Mouse (Mus musculus) heart, postnatal 36 days (tissue): ENCODE data around the gene Pygo1. TPM values are rescaled to one million over a fixed set of nuclear protein-coding genes. Genes with fewer than 3 reads are reported as not detected.

Experiments
- DNase-seq, 2 experiments: peaks; one replicate each; pipeline ENCODE4 v3.0.0; 2021 to 2022
- intact Hi-C: fragments of 180-260 bp; cut with DNase I; formaldehyde crosslinking; loops from one replicate; pipeline ENCODE4 v1.15.1; 2025
- total RNA-seq, 2 experiments: library from RNA; stranded (reverse); gene quantifications; 2 replicates each; pipeline ENCODE4 v1.2.3; 2021

Gene Pygo1
- total RNA-seq, 2 experiments from 2014 or later, result 11.9 to 12.5 TPM

DNA sequence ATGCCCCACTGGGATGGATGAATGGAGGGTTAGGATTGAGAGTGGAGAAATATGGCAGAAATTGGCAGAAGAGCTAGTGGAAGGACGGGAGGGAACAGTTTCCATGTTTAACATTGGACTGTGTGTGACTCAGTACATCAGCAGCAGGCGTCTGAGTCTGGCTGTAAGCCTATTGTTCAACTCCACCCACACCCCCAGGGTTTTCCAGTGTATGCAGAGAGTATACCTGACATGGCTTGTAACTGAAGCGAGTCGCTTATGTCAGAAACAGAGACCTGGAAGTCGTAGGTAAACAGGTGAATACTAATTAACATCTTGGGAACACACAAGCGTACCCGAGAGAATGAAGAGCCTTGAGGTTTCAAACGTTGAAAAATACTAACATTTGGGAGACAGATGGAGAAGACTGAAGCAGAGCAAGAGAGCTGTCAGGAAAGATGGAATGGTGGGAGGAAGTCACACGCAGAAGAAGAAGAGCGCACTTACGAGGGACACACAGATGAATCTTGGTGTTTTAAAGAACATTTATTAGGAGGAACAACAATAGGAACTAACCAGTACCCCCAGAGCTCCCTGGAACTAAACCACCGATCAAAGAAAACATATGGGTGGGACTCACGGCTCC lies 5.8 kb downstream of the Pygo1 start:
- intact Hi-C loops, result no loop called here
- DNase-seq, result no peak

DNA sequence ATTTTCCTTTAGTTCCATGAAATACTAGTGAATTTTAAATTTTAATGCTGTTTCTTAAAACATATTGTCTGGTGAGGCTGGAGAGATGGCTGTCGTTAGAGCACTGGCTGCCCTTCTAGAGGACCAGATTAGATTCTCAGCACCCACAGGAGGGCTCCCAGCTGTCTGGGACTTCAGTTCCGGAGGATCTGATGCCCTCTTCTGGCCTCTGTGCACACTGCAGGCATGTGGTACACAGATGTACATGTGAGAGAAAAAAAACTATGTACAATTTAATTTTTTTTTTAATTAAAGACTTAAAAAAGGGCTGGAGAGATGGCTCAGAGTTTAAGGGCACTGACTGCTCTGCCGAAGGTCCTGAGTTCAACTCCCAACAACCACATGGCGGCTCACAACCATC lies 9.9 kb downstream of the Pygo1 start:
- intact Hi-C loops, result no loop called here
- no peak for DNase-seq

DNA sequence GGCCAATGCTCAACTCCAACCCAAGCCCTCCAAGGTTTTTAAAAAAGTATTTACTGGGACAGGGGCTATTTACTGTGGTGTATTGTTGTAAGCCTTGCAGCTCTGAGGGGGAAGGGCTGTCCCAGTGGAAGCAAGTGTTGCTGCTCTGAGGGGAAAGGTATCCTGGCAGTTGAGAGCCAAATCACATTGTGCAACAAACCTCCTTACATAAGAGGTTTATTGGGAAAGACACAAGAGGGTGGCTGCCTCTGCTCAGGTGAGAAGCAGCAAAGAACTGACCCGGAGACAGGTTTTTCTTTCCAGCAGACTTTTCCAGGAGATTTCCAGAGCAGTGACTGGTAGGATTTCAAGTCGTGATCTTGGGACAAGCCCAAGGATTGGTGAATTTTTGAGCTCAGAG lies 10.9 kb downstream of the Pygo1 start:
- intact Hi-C loops, result no loop called here
- no peak for DNase-seq

DNA sequence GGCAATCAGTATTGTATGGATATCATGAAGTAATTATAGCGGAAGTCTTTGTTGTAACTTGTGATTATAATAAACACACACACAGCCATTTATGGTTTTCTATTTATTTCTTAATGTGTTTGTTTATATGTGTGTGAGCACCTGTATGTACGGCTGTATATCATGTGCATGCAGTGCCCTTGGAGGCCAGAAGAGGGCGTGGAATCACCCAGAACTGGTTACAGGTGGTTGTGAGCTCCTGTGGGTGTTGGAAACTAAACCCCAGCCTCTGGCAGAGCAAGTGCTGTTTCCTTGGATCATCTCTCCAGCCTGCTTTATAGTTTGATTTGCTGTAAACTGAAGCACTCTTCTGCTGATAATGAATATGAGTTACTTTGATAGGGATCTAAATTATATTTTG lies 18.0 kb downstream of the Pygo1 start:
- DNase-seq, result no peak
- intact Hi-C loops, result no loop called here

DNA sequence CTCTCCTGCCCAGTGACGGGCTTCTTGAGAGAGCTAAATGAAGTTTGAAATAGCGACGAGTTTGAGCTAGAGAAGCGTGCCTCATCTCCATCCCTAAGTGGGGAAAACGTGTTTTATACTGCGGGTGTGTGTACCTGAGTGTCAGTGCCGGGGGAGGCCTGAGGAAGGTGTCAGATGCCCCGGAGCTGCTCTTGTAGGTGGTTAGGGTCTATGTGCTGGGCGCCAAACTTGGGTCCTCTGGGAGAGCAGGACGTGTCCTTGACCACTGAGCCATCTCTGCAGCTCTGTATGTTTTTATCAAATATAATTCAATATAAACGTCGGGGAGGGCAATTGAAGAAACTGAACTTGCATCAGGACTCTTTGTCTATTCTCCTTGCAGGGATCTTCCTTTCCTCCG lies 18.8 kb downstream of the Pygo1 start:
- DNase-seq, result no peak
- intact Hi-C loops, result no loop called here

DNA sequence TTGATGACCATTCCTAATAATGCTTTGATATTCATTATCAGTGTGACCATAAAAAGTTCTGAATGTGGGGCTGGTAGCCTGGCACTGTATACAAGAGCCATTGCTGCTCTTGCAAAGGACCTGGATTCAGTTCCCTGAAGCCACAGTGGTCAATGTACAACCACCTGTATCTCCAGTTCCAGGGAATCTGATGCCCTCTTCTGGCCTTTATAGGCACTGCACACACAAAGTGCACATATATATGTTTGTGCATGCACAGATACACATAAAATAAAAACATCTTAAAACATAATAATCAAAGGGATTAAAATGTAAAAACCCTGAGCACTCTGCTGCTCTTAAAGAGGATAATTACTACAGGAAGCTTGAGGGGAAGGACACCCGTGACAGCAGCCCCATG lies 21.6 kb downstream of the Pygo1 start:
- DNase-seq, result no peak
- intact Hi-C loops, result no loop called here

DNA sequence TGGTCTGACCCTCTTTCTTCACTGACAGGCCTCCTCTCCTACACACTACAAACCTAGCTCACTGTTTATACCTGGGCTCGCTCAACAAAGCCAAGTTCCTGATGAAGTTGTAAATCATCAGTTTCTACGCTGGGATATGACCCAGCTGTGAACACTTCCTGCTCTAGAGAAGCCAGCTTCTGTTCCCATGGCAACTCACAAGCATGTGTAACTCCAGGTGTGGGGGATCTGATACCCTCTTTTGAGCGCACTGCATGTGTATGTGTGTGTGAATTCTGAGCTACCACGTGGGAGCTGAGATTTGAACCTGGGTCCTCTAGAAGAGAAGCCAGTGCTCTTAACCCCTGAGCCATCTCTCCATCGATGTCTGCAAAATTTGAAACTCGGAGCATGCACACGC lies 24.1 kb downstream of the Pygo1 start:
- DNase-seq, result no peak
- intact Hi-C loops, result no loop called here

DNA sequence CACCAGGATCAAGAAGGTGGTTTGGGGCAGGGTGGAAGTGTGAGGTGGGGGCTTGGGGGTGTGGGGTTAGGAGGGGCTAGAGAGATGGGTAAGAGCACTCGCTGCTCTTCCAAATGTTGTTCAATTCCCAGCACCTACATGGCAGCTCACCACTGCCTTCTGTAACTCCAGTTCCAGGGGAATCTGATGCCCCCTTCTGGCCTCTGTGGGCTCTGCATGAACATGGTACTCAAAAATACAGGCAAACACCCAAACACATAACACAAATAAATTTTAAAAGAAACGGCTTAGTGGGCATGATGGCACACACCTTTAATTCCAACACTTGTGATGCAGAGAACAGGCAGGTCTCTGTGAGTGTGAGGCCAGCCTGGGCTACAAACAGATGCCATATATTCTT lies 29.3 kb downstream of the Pygo1 start:
- intact Hi-C loops, result no loop called here
- no peak for DNase-seq

DNA sequence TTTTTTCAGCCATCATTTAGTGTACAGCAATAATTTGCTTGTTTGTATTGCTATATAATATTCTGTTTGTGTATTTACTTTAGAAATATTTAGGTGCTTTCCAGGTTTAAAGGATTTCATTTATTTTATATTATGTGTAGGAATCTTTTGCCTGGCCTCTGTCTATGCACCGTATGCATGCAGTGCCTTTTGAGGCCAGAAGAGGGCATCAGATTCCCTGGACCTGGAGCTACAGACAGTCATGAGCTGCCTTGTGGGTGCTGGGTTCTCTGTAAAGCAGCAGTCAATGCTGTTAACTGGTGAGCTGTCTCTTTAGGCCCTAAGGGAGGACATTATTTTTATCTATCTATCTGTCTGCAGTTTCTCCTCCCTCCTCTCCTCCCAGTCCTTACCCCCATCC lies 30.1 kb downstream of the Pygo1 start:
- peak; percentile 29 to 51 for DNase-seq

DNA sequence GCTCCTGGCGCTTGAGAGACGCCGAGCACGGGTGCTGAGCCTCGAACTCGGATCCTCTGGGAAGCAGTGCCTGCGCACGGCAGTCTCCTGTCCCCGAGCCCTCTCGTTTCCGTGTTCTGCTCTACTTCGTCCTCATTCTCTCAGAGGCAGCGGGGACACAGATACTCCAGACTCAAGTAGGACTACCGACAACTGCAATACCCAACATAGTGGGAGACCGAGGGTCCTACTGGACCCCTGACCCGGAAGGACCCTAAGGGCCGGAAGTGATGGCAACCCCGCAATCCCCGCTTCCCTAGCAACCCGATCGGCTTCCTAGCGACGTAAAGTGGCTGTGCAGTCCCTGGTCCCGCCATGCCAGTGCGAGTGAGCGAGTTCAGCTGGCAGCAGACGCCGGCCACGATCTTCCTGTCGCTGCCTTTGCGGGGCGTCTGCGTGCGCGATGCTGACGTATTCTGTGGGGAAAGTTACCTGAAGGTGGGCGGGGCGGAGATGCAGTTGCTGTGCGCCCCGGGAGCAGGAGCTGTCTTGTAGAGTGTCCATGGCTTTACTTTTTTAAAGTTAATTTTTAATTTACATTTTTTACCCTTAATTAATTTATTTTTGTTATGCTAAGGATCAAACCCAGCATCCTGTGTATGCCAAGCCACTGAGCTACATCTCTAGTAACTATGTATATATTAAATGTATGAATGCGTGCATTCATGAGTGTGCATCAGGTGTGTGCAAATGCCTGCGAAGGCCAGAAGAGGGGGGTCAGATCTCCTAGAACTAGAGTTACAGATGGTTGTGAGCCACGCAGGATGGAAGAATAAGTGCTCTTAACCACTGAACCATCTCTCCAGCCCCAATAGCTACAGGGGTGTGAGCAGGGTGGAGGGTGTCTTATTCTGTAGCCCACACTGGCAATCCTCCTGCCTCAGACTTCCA lies 33.3 kb downstream of the Pygo1 start, which contains the start of the genes Dyx1c1 and Gm44503:
Dyx1c1 (plus strand) TSS at position 265 of the 930 bp plus-strand sequence.
Gm44503 (plus strand) TSS at position 332 of the 930 bp plus-strand sequence.
- intact Hi-C loops, result no loop called here
- DNase-seq, result peak; percentile 64 to 66

More for the DNA sequence above, 30.1 kb downstream of the Pygo1 start:
- intact Hi-C loops, result no loop called here

DNA sequence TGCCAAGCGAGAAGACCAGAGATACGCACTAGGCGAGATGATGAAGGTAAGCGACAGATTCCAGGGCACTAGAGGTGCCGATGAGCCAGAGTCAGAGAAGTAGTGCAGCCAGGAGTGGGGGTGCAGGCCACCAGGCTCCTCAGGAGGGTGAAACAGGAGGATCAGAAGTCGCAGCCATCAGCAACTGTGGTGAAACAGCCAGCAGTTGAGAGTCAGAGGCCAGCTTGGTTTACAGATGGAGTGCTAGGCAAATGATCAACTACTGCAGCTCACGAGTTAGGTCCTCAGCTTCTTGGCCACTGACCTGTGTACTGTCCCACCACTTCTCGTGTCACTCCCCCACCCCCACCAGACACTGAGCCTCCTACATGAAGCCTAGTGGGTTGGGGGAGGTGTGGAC lies 35.9 kb downstream of the Pygo1 start:
- DNase-seq, result no peak
- intact Hi-C loops, result no loop called here

DNA sequence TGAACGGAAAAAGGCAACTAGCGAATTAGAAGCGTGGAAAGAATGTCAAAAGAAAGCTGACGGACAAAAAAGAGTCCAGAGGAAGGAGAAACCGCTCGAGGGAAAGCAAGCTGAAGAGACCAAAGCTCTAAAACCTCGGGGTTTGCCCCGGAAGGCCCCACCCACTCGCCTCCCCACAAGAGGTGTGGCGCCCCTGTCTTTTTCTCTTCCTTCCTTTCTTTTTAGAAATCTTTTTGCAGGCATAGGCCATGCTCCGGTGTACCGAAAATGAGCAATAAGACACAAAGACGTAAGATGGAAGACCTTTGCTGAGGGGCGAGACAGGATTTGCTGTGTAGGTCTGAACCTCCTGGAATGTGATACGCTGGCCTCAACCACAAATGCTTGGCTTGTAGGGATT lies 36.5 kb downstream of the Pygo1 start:
- DNase-seq, result no peak
- intact Hi-C loops, result no loop called here

DNA sequence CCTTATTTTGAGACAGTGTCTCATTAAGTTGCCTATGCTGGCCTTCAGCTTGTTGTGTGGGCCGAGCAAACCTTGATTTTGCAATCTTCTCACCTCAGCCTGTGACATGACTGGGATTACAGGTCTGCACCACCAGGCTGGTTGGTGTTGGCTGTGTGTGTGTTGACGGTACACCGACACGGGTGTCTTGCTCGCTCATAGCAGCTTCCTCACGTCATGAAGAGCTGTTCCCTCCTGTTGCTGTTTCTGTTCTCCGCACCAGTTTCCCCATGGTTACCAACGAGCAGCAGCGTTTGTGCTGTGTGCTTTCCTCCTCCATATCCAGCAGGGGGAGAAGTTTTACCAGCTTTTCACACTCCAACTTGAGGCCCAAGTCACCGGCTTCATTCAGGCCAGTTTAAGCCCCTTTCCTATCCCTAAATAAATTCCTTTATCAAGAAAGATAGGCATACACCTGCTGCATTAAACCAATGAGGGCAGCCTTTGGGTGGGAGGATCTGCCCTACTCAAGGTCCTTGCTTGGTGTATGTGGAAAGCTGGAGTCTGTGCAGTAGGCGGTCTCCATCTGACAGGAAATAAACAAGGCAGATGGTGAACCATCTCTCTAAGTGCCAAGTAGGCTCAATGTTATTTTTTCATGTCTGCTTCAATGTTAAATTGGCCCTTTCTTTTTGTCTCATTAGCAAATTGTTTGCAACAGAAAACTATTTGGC lies 43.1 kb downstream of the Pygo1 start:
- intact Hi-C loops, result loop anchor here (2.0 kb wide), 2 partner anchors 76 to 122 kb away; partner anchors contain the start of gene Rab27a
- DNase-seq, result peak; percentile 12 to 19

DNA sequence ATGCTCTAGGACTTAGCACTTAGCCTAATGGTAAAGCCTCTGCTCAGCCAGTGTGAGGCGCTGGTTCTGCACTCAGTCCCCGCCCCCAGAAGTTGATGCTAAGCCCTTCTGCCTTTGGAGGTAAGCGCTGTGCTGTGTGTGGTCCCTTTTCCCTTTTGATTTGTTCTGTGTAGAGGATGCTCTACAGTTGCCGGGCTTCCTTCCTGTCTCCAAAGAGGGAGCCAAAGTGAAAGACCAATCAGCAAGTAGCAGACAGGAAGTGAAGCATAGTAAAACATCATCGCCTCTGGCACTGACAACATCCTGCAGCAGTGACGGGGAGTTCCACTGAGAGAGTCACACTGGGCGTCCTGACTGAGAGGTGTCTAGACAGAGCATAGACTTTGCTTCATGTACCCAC lies 44.4 kb downstream of the Pygo1 start:
- DNase-seq, result no peak
- intact Hi-C loops, result loop anchor here (2.0 kb wide), 2 partner anchors 75 to 121 kb away; partner anchors contain the start of gene Rab27a

DNA sequence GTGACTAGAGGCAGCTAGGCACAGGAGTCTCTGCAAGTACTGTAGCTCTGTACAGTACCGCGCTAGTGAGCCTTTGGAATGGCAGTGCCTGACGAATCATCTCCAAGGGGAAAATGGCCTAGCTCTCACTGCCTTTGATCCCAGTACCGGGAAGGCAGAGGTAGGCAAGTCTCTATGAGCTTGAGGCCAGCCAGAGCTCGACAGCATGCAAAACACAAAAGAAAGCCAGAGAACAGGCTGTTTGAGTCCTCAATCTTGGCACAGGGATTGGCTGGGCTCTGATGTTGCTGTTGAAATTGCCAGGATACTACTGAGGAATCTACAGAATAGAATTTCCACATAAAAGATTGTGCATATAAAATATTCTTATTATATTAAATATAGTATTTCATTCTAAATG lies 47.0 kb downstream of the Pygo1 start:
- intact Hi-C loops, result no loop called here
- no peak for DNase-seq

DNA sequence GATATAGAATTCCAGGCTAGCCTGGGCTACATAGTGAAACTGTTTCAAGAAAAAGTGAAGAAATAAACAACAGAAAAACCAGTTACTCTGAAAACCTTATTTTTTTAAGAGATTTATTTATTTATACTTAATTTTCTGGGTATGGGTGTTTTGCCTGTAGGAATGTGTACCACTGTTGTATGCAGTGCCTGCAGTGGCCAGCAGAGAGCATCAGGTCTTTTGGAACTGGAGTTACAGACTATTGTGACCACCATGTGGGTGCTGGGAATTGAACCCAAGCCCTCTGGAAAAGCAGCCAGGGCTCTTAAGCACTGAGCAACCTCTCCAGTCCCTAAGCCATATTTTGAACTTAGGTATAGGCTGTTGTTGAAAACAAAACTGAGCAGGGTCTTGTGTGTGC lies 47.5 kb downstream of the Pygo1 start:
- intact Hi-C loops, result no loop called here

DNA sequence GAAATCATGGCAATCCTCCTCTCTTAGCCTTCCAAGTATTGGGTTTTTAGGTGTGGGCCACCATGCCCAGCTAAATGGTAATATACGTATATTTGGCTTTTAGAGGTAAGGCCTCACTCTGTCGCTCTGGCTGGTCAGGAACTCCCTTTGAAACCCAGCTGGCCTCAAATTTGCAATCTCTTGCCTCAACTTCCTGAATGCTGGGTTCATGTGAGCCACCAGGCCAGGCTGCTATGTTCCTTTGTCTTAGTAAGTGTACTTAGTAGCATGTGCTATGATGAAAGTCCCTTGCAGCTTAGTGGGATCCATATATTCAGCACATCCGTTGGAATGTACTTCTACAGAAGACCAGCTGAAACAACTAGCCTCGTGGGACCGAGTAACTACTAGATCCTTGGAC lies 49.3 kb downstream of the Pygo1 start:
- intact Hi-C loops, result loop anchor here (1.0 kb wide), 1 partner anchor 10 kb away; no protein-coding TSS in a partner anchor
- DNase-seq, result no peak

More for the DNA sequence above, 47.5 kb downstream of the Pygo1 start:
- DNase-seq, result no peak

DNA sequence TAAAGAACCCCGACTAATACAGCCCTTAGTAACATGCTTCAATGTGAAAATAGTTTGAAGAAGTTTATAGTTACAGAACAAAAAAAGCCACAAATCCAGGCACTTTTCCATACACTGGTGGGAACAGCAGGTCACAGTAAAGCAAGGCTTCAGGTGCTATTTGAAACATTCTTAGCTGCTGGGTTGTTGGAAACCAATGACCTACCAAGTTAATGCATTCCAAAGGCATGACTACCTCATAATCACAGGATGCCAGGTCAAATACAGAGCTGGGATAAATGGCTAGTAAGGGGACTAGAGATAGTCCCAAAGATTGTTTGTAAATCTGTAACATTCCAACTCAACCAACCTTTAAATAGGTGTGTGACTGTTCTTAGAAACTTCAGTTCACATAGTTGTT lies 49.8 kb downstream of the Pygo1 start:
- DNase-seq, result no peak
- intact Hi-C loops, result loop anchor here (1.0 kb wide), 1 partner anchor 9 kb away; no protein-coding TSS in a partner anchor

DNA sequence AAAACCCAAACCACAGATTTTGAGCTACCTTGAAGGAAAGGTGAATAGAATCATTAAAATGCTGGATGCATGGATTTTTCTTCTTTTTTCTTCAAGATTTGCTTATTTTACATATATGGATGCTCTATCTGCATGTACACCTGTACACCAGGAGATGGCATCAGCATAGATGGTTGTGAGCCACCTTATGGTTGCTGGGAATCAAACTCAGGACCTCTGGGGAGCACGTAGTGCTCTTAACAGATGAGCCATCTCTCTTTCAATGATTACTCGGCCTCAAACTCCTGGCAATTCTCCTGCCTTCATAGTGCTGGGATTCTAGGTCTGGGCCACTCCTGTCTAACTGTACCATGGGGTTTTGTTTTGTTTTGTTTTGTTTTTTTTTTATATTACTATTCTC lies 57.6 kb downstream of the Pygo1 start:
- intact Hi-C loops, result no loop called here

DNA sequence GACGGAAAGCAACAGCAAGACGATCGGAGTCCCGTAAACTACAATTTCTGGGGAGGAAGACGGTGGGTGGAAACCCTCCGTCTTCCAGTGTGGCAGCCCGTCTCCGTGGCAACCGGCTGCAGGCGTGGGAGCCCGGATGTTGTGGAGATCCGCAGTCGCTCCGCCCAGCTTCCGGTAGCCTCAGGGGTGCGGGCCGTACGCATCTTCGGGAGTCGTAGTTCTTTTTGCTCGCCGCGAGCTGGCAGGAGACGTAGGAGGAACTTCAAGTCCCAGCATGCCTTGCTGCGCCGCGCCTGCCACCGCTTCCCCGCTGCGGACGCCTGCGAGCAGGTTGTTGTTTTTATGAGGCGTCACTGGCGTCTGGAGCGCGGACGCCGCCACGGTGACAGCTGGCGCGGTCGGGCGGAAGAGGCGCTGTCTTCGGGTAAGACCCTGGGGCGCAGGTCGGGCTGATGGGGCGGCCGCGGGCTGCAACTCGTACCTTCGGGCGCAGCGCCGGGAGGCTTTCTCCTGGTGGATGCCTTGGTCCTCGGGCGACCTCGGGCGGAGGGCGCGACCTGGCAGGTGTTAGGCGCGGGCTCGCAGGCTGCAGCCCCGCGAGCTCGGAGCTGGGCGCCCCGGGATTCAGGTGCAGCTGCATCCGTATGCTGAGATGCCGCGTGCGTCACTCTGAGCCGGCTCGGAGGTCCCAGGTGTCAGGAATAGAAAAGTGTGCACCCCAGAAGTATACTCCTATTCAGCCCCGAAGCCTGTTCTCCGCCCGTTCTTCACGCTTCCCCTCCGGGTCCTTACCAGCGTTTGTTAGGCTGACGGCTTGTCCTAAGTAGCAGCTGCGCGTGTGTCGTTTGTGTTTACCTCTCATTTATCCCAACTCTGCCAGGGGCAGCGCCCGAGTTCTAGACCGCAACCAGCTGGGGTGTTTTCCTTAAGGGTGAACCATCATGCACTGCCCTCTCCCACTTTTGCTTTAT lies 60.1 kb downstream of the Pygo1 start, which contains the start of the genes Ccpg1os and Ccpg1:
Ccpg1os (minus strand) TSS at position 133 of the 971 bp plus-strand sequence.
Ccpg1 (plus strand) TSS at position 180 of the 971 bp plus-strand sequence.
- intact Hi-C loops, result no loop called here
- peak; percentile 90 to 92 for DNase-seq

More for the DNA sequence above, 57.6 kb downstream of the Pygo1 start:
- no peak for DNase-seq
